Mouse (Mus musculus): ENCODE measurements around the gene Slc6a6. TPM values are rescaled to one million over a fixed set of nuclear protein-coding genes. Genes with fewer than 3 reads are reported as not detected.

Gene Slc6a6
- polyA plus RNA-seq, 1 experiment from 2014 or later = 108 TPM

DNA sequence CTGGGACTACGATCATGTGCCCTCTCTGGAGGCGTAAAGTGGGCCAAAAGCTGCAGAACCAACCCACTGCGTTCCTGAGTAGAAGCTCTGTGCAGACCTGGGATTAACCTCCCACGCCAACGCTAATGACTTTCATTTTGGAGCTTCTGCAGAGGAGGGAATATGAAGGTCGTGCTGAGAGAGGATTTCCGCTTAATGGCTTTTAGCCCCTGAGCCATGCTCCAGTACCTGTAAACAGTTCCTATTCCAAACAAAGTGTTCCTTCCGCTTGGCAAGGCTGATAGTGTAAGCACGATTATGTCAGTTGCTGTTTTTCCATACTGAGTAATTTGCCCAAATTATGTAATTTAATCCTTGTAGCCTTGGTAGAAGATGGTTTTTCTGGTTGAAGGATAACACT lies 33.6 kb upstream of the Slc6a6 start:
- Histone ChIP-seq H3K4me2 (ENCODE audit: low read length) (no peak overlapping the region), H3K4me3 (ENCODE audit: low read length) (no peak overlapping the region), H3K9ac (ENCODE audit: low read depth, low read length) (no peak overlapping the region), H3K27ac (ENCODE audit: low read depth, low read length) (no peak overlapping the region), H3K27me3 (replicated peaks; ENCODE audit: control insufficient read depth, insufficient read depth, low read length) (no peaks in the 10 kb centered on the region), H3K36me3 (ENCODE audit: control insufficient read depth, insufficient read depth, low read length) (no peaks in the 10 kb centered on the region), H3K4me1 (ENCODE audit: control insufficient read depth, insufficient read depth, low read depth, low read length) (no peaks in the 10 kb centered on the region; the same call in 1 of the 2 replicates), H3K9me3 (ENCODE audit: control insufficient read depth, low read length) (no peaks in the 10 kb centered on the region)
- 85% methylated on average over 9 of the region's 9 CpGs for WGBS
- no peak for ATAC-seq

DNA sequence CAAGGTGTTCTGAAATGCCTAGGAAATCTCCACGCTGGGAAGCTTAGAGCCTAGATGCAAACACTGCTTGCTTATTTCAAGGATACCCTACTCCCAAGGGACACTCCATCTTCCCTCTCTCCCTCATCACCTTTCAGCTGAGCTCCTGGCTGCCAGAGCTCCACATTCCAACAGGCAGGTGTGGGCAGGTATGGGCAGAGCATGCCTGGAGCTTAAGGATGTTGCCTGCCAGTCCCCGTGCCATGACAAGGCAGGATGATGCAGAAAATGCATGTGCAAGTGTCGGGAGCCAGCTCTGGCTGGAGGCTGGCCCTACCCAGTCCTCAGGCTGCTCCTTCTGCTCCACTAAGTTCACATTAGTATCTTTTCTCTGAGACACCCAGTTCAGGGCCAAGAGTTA lies 31.6 kb upstream of the Slc6a6 start:
- no peak overlapping the region for H3K27ac ChIP-seq (ENCODE audit: low read depth, low read length)
- WGBS = 85% methylated on average over 3 of the region's 3 CpGs
- no peaks in the 10 kb centered on the region for H3K9me3 ChIP-seq (ENCODE audit: control insufficient read depth, low read length)

DNA sequence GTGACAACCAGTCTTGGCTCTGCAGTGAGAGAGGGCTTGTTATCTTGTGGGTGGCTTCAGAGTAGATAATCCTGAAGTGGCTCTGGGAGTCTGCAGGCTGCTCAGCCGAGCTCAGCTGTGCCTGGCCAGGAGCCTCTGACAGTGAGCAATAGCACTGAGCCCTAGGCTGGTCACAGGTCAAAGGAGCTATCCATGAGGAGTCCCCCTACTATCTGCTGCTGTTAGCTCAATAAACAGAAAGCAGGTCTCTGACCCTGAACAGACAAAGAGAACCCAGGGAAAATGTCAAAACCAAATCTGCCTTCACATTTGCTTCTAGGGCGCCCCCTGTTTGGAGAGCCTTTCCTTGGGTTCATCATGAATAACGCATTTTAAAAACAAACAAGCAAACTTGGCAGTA lies 28.6 kb upstream of the Slc6a6 start:
- Histone ChIP-seq H3K4me3 (ENCODE audit: low read length) (no peak overlapping the region), H3K4me1 (ENCODE audit: control insufficient read depth, insufficient read depth, low read depth, low read length) (no peaks in the 10 kb centered on the region), H3K36me3 (ENCODE audit: control insufficient read depth, insufficient read depth, low read length) (no peaks in the 10 kb centered on the region), H3K27me3 (replicated peaks; ENCODE audit: control insufficient read depth, insufficient read depth, low read length) (no peaks in the 10 kb centered on the region), H3K9ac (ENCODE audit: low read depth, low read length) (no peak overlapping the region), H3K4me2 (ENCODE audit: low read length) (no peak overlapping the region), H3K9me3 (ENCODE audit: control insufficient read depth, low read length) (no peaks in the 10 kb centered on the region), H3K27ac (ENCODE audit: low read depth, low read length) (no peak overlapping the region)
- no peak for ATAC-seq
- WGBS = 41% methylated on average over 3 of the region's 3 CpGs

More for the DNA sequence above, 31.6 kb upstream of the Slc6a6 start:
- no peak for ATAC-seq
- Histone ChIP-seq H3K27me3 (replicated peaks; ENCODE audit: control insufficient read depth, insufficient read depth, low read length) (no peaks in the 10 kb centered on the region), H3K4me3 (ENCODE audit: low read length) (no peak overlapping the region), H3K4me1 (ENCODE audit: control insufficient read depth, insufficient read depth, low read depth, low read length) (no peaks in the 10 kb centered on the region; the same call in 1 of the 2 replicates), H3K4me2 (ENCODE audit: low read length) (no peak overlapping the region), H3K36me3 (ENCODE audit: control insufficient read depth, insufficient read depth, low read length) (no peaks in the 10 kb centered on the region), H3K9ac (ENCODE audit: low read depth, low read length) (no peak overlapping the region)

DNA sequence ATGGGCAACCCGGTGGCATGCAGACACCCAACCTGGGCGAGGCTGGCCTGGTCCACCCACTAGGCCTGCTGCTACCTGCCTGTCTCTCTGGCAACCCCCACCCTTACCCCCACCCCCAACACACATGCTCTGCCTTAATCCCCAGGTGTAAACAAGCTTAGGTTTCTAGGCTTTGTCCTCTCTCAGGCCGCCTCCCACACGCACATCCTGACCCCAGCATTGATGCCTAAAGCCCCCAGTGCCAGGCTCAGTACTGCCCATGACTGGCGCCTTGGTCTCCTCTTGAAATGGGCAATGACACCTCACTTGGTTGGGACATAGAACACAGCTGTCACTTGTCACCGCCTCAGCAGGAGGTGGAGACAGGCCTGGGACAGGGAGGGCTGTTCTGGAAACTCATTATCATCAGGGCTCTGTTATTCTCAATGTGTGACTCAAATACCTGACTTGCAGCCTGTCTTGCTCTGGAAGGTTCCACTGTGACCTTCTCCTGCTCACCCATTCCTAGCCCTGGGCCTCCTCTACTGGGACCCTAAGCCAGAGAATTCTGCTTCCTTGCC lies 27.9 kb upstream of the Slc6a6 start:
- Histone ChIP-seq H3K4me3 (ENCODE audit: low read length) (no peak overlapping the region), H3K4me1 (ENCODE audit: control insufficient read depth, insufficient read depth, low read depth, low read length) (no peaks in the 10 kb centered on the region), H3K9ac (ENCODE audit: low read depth, low read length) (no peak overlapping the region), H3K27me3 (replicated peaks; ENCODE audit: control insufficient read depth, insufficient read depth, low read length) (no peaks in the 10 kb centered on the region), H3K9me3 (ENCODE audit: control insufficient read depth, low read length) (no peaks in the 10 kb centered on the region), H3K4me2 (ENCODE audit: low read length) (no peak overlapping the region), H3K27ac (ENCODE audit: low read depth, low read length) (no peak overlapping the region), H3K36me3 (ENCODE audit: control insufficient read depth, insufficient read depth, low read length) (no peaks in the 10 kb centered on the region)
- 71% methylated on average over 6 of the region's 6 CpGs for WGBS
- ATAC-seq = no peak

DNA sequence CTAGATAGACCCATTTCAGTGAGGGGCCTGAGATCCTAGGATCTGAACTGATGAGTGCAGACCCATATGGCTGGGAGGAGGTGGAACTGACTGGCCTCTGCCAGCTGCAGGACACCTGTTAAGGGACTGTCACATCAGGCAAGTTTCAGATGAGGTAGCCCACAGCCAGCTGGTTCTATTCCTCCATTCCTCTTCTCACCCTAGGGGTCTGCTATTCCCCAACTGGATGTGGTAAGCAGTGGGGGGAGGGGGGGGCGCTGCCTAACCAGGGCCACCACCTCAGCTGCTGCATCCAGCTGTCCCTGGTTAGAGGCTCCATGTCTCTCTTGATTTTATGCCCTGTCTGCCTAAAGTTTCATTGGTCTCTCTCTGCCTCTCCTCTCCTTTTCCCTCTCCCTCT lies 25.6 kb upstream of the Slc6a6 start:
- Histone ChIP-seq H3K27me3 (replicated peaks; ENCODE audit: control insufficient read depth, insufficient read depth, low read length) (no peaks in the 10 kb centered on the region), H3K4me1 (ENCODE audit: control insufficient read depth, insufficient read depth, low read depth, low read length) (no peaks in the 10 kb centered on the region), H3K9me3 (ENCODE audit: control insufficient read depth, low read length) (no peaks in the 10 kb centered on the region), H3K4me3 (ENCODE audit: low read length) (no peak overlapping the region), H3K36me3 (ENCODE audit: control insufficient read depth, insufficient read depth, low read length) (no peaks in the 10 kb centered on the region), H3K27ac (ENCODE audit: low read depth, low read length) (no peak overlapping the region), H3K9ac (ENCODE audit: low read depth, low read length) (no peak overlapping the region), H3K4me2 (ENCODE audit: low read length) (no peak overlapping the region)
- 69% methylated on average over 1 of the region's 1 CpGs for WGBS
- ATAC-seq = no peak

DNA sequence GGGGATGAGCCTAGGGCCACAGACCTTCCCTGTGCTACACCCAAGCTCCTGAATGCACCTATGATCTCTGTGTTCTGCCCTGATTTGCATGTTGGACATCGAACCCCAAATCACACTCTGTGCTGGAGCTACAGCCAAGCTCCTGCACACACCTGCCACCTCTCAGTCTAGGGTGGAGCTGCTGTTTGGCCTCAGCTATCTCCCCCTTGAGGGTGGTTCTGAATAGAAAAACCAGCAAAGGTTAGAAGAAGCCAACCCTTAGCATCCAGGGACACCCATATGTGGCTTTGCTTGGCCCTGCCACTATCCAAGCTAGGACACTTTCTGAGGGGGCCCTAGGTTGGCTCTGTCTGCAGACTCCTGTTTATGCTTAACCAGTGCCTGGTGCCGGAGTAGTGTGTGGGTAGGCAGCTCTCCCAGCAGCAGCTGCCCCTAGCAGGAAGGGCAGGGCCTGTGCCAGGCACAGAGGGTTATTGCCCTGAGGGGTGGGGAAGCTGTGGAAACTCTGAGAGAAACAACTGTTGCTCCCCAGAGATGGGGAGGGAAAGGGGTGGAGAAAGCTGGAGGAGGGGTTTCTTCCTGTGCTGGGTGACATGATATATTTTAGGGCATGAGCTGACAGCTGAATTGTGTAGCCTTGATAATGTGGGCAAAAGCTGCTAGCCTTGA lies 23.9 kb upstream of the Slc6a6 start:
- 58% methylated on average over 2 of the region's 2 CpGs for WGBS
- no peak for ATAC-seq
- no peak overlapping the region for H3K4me3 ChIP-seq (ENCODE audit: low read length)
- H3K9me3 ChIP-seq (ENCODE audit: control insufficient read depth, low read length) = no peaks in the 10 kb centered on the region
- H3K36me3 ChIP-seq (ENCODE audit: control insufficient read depth, insufficient read depth, low read length) = no peaks in the 10 kb centered on the region
- H3K4me2 ChIP-seq (ENCODE audit: low read length) = no peak overlapping the region
- H3K27ac ChIP-seq (ENCODE audit: low read depth, low read length) = no peak overlapping the region
- no peaks in the 10 kb centered on the region for H3K27me3 ChIP-seq (replicated peaks; ENCODE audit: control insufficient read depth, insufficient read depth, low read length)
- no peaks in the 10 kb centered on the region for H3K4me1 ChIP-seq (ENCODE audit: control insufficient read depth, insufficient read depth, low read depth, low read length)
- no peak overlapping the region for H3K9ac ChIP-seq (ENCODE audit: low read depth, low read length)

DNA sequence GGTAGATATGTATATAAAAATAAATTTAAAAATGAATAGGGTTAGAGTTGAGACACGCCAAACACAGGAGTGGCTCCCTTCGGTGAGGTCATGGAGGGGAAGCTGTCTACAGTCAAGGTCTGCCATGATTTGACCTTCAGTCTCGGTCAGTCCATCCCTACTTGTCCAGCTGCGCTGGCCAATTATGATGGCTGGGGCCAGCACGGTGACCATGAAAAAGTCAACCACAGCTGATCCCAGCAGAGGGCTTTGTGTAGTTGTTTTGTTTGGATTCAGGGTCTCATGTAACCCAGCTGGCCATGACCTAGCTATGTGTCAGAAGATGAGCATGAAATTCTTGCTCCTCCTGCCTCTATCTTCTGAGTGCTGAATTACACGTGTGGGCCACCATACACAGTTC lies 21.6 kb upstream of the Slc6a6 start:
- H3K36me3 ChIP-seq (ENCODE audit: control insufficient read depth, insufficient read depth, low read length) = no peaks in the 10 kb centered on the region
- 81% methylated on average over 6 of the region's 6 CpGs for WGBS
- H3K27me3 ChIP-seq (replicated peaks; ENCODE audit: control insufficient read depth, insufficient read depth, low read length) = no peaks in the 10 kb centered on the region
- H3K9ac ChIP-seq (ENCODE audit: low read depth, low read length) = no peak overlapping the region
- H3K4me3 ChIP-seq (ENCODE audit: low read length) = no peak overlapping the region
- H3K4me2 ChIP-seq (ENCODE audit: low read length) = no peak overlapping the region
- H3K27ac ChIP-seq (ENCODE audit: low read depth, low read length) = no peak overlapping the region
- no peak for ATAC-seq
- no peaks in the 10 kb centered on the region for H3K4me1 ChIP-seq (ENCODE audit: control insufficient read depth, insufficient read depth, low read depth, low read length)
- no peaks in the 10 kb centered on the region for H3K9me3 ChIP-seq (ENCODE audit: control insufficient read depth, low read length)

DNA sequence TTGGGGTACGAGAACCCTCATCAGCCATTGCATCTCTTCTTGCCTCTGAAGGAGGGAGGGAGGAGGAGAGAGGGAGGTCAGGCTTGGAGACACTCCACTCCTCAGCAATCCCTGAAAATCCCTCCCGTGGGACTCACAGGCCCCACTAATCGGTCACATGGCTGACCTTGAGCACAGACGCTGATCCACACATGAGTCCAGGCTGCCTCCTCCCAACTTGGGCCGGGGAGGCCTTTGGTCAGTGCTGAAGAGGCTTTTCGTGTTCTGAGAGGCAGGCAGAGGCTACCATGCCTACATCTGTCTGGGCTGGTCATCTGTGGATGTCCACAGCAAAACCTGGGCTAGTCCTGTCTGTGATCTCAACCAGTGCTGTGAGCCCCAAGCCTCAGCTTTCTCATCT lies 20.2 kb upstream of the Slc6a6 start:
- no peak overlapping the region for H3K27ac ChIP-seq (ENCODE audit: low read depth, low read length)
- no peaks in the 10 kb centered on the region for H3K4me1 ChIP-seq (ENCODE audit: control insufficient read depth, insufficient read depth, low read depth, low read length)
- no peak overlapping the region for H3K4me2 ChIP-seq (ENCODE audit: low read length)
- no peaks in the 10 kb centered on the region for H3K9me3 ChIP-seq (ENCODE audit: control insufficient read depth, low read length)
- no peaks in the 10 kb centered on the region for H3K27me3 ChIP-seq (replicated peaks; ENCODE audit: control insufficient read depth, insufficient read depth, low read length)
- WGBS = 73% methylated on average over 6 of the region's 6 CpGs
- no peaks in the 10 kb centered on the region for H3K36me3 ChIP-seq (ENCODE audit: control insufficient read depth, insufficient read depth, low read length)
- no peak for ATAC-seq
- no peak overlapping the region for H3K9ac ChIP-seq (ENCODE audit: low read depth, low read length)
- no peak overlapping the region for H3K4me3 ChIP-seq (ENCODE audit: low read length)

DNA sequence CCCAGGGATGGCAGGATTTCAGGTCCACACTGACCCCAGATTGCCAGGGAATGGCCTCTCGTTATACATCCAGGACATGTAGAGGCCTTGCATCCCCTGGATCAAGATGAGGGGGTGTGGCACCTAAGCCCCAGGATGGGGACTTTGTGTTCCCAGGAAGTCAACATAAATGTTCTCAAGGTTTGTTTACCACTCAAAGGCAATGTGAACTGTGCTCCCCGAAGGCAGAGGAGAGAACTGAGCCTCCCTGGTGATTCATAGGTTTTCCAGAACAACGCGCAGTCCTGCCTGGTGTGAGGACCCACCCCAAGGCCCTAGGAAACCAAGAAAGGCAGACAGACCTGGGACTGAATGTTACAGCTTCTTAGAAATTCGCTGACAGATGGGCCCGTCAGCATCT lies 18.6 kb upstream of the Slc6a6 start:
- Histone ChIP-seq H3K27me3 (replicated peaks; ENCODE audit: control insufficient read depth, insufficient read depth, low read length) (no peaks in the 10 kb centered on the region), H3K9ac (ENCODE audit: low read depth, low read length) (no peak overlapping the region), H3K9me3 (ENCODE audit: control insufficient read depth, low read length) (no peaks in the 10 kb centered on the region), H3K4me2 (ENCODE audit: low read length) (no peak overlapping the region), H3K27ac (ENCODE audit: low read depth, low read length) (no peak overlapping the region), H3K4me1 (ENCODE audit: control insufficient read depth, insufficient read depth, low read depth, low read length) (no peaks in the 10 kb centered on the region), H3K4me3 (ENCODE audit: low read length) (no peak overlapping the region), H3K36me3 (ENCODE audit: control insufficient read depth, insufficient read depth, low read length) (no peaks in the 10 kb centered on the region)
- WGBS = 83% methylated on average over 6 of the region's 6 CpGs
- ATAC-seq = no peak
